In the genomic region with DNA sequence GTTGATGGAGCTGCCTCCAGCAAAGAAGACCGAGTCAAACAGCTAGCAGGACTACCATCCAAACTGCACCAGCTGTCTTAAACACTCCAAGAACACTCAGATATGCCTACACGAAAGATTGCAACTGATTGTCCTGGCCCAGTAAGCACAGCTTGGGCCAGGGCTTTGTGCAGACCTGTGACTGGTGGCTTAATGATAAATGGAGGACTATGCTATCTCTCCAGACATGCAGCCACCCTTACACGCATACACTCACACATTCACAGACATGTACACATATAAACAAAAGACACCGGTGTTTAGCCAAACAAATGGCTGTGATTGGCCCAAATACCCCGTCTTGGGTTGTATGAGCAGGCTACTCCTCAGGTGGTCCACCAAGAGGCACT, we compare ENCODE assay signal across 9 mouse cellular contexts. TPM values are rescaled to one million over a fixed set of nuclear protein-coding genes. Genes with fewer than 3 reads are reported as not detected.
DNase-seq lines count a peak whose midpoint lies in the region; ATAC-seq and TF ChIP-seq lines count a peak whose summit lies in the region.
"Had no signal": no experiment of that assay in that cellular context is flagged by ENCODE, and none has a peak within 500 bp of the region (broad histone marks: within the 10 kb centered on the region; RNA-seq: fewer than 3 reads in every experiment).

No protein-coding gene starts in this region.

- peak overlapping the region; percentile 99 for H3K4me3 ChIP-seq in kidney, adult 2 months (ENCODE audit: insufficient read depth, low read depth, low read length)
- H3K4me3 ChIP-seq in brown adipose tissue, adult 24 weeks (ENCODE audit: insufficient read depth, low read depth, low read length) = peak overlapping the region; percentile 61
- H3K4me3 ChIP-seq in hindbrain, embryonic 14.5 days (replicated peaks; ENCODE audit: low read length) = peak overlapping the region; percentile 87
- H3K4me3 ChIP-seq in midbrain, embryonic 12.5 days = peak overlapping the region; percentile 97

- peaks cover 5% of the 10 kb centered on the region; the same call in 1 of the 2 replicates for H3K4me1 ChIP-seq in kidney, adult 2 months (ENCODE audit: control insufficient read depth, insufficient read depth, low read length)
- H3K4me1 ChIP-seq in brown adipose tissue, adult 24 weeks (ENCODE audit: control insufficient read depth, insufficient read depth, insufficient read length, low read length) = peaks cover 2% of the 10 kb centered on the region; the same call in 1 of the 2 replicates
- H3K4me1 ChIP-seq in hindbrain, embryonic 14.5 days (replicated peaks; ENCODE audit: control insufficient read depth, insufficient read depth, low read length) = peaks cover 14% of the 10 kb centered on the region
- peaks cover 19% of the 10 kb centered on the region for H3K4me1 ChIP-seq in midbrain, embryonic 12.5 days

- peak overlapping the region; percentile 96 for H3K9ac ChIP-seq in hindbrain, embryonic 14.5 days
- peak overlapping the region; percentile 96 for H3K9ac ChIP-seq in midbrain, embryonic 12.5 days (replicated peaks)

- H3K27me3 ChIP-seq in kidney, adult 2 months (replicated peaks; ENCODE audit: control insufficient read depth, insufficient read depth, low read length) = no peaks in the 10 kb centered on the region
- no peaks in the 10 kb centered on the region for H3K27me3 ChIP-seq in hindbrain, embryonic 14.5 days (ENCODE audit: control insufficient read depth, insufficient read depth, low read length)
- no peaks in the 10 kb centered on the region for H3K27me3 ChIP-seq in midbrain, embryonic 12.5 days
- H3K27me3 ChIP-seq: Patski had no signal

- TF ChIP-seq POLR2A in kidney, adult 2 months (IDR thresholded peaks at IDR 0.05; ENCODE audit: low read depth, low read length) = no peak

- 41% methylated on average over 5 of the region's 5 CpGs for WGBS in kidney, adult 2 months
- WGBS in hindbrain, embryonic 14.5 days = 48% methylated on average over 5 of the region's 5 CpGs
- WGBS in midbrain, embryonic 12.5 days = 49% methylated on average over 5 of the region's 5 CpGs

- no peaks in the 10 kb centered on the region for H3K9me3 ChIP-seq in hindbrain, embryonic 14.5 days (ENCODE audit: control insufficient read depth, low read length)
- no peaks in the 10 kb centered on the region for H3K9me3 ChIP-seq in midbrain, embryonic 12.5 days

- peaks cover 2% of the 10 kb centered on the region; the same call in 1 of the 2 replicates for H3K36me3 ChIP-seq in kidney, adult 2 months (ENCODE audit: control insufficient read depth, insufficient read depth, low read length)
- H3K36me3 ChIP-seq in hindbrain, embryonic 14.5 days (replicated peaks; ENCODE audit: control insufficient read depth, insufficient read depth) = peaks cover 29% of the 10 kb centered on the region
- peaks cover 16% of the 10 kb centered on the region for H3K36me3 ChIP-seq in midbrain, embryonic 12.5 days

- no peak for ATAC-seq in hindbrain, embryonic 14.5 days (ENCODE audit: low FRiP score)
- no peak for ATAC-seq in midbrain, embryonic 12.5 days (ENCODE audit: low FRiP score, low read depth)

- DNase-seq in kidney, adult 2 months = no peak
- DNase-seq in kidney, postnatal 14 days = no peak
- no peak for DNase-seq in hindbrain, embryonic 14.5 days (ENCODE audit: low spot score)
- no peak for DNase-seq in urinary bladder, postnatal 14 days (ENCODE audit: low spot score)
- DNase-seq in natural killer cell, adult 2 months (ENCODE audit: low spot score in 2 of 2) = no peak
- no peak for DNase-seq in ovary, adult 18-20 months (ENCODE audit: low spot score)

- no peak for TF ChIP-seq CTCF in kidney, adult 2 months (conservative IDR thresholded peaks at IDR 0.05; ENCODE audit: insufficient read depth, insufficient read length, low read depth, low read length)

- H3K4me2 ChIP-seq in hindbrain, embryonic 14.5 days (replicated peaks) = peak overlapping the region; percentile 64
- H3K4me2 ChIP-seq in midbrain, embryonic 12.5 days (replicated peaks) = peak overlapping the region; percentile 80

- H3K27ac ChIP-seq in kidney, adult 2 months (ENCODE audit: insufficient read depth, low read depth, low read length) = peak overlapping the region; percentile 42; the same call in 1 of the 2 replicates
- H3K27ac ChIP-seq in brown adipose tissue, adult 24 weeks (replicated peaks; ENCODE audit: low read depth, low read length) = peak overlapping the region; percentile 64
- peak overlapping the region; percentile 32; the same call in 1 of the 2 replicates for H3K27ac ChIP-seq in hindbrain, embryonic 14.5 days
- 0 out of 2 replicates have a peak overlapping the region, but pooled peaks have one; percentile 90 for H3K27ac ChIP-seq in midbrain, embryonic 12.5 days (replicated peaks)

RNA-seq across cellular contexts. Expression of a gene that starts 0.8 kb away (rescaled TPM):
- polyA plus RNA-seq in kidney, adult 2 months (2012; rRNA removed) = 20.5 and 21.3 TPM in 2 replicates
- 25.8 and 28.0 TPM in 2 replicates for polyA plus RNA-seq in brown adipose tissue, adult 24 weeks (2012; ENCODE audit: insufficient read depth, insufficient read length, missing spikeins)
- 33.0 and 40.2 TPM in 2 replicates for polyA plus RNA-seq in hindbrain, embryonic 14.5 days (2014; fragmentation: Nextera tagmentation; extraction: Ambion mirVana)
- 49.2 and 50.7 TPM in 2 replicates for polyA plus RNA-seq in midbrain, embryonic 12.5 days (2016; fragmentation: Nextera tagmentation; extraction: Ambion mirVana)

RNA-seq across cellular contexts. Expression of a gene that starts 25.5 kb away (rescaled TPM):
- 8.9 and 11.5 TPM in 2 replicates for polyA plus RNA-seq in kidney, adult 2 months (2012; rRNA removed)
- polyA plus RNA-seq in brown adipose tissue, adult 24 weeks (2012; ENCODE audit: insufficient read depth, insufficient read length, missing spikeins) = 41.7 and 53.1 TPM in 2 replicates
- 41.3 and 43.1 TPM in 2 replicates for polyA plus RNA-seq in hindbrain, embryonic 14.5 days (2014; fragmentation: Nextera tagmentation; extraction: Ambion mirVana)
- 61.8 and 63.0 TPM in 2 replicates for polyA plus RNA-seq in midbrain, embryonic 12.5 days (2016; fragmentation: Nextera tagmentation; extraction: Ambion mirVana)

RNA-seq across cellular contexts. Expression of a gene that starts 25.8 kb away (rescaled TPM):
- polyA plus RNA-seq in kidney, adult 2 months (2012; rRNA removed) = 137 and 184 TPM in 2 replicates
- 370 and 448 TPM in 2 replicates for polyA plus RNA-seq in brown adipose tissue, adult 24 weeks (2012; ENCODE audit: insufficient read depth, insufficient read length, missing spikeins)
- 10.8 and 12.2 TPM in 2 replicates for polyA plus RNA-seq in hindbrain, embryonic 14.5 days (2014; fragmentation: Nextera tagmentation; extraction: Ambion mirVana)
- 9.0 and 10.1 TPM in 2 replicates for polyA plus RNA-seq in midbrain, embryonic 12.5 days (2016; fragmentation: Nextera tagmentation; extraction: Ambion mirVana)

RNA-seq across cellular contexts. Expression of a gene that starts 41.6 kb away (rescaled TPM):
- 11.6 and 15.6 TPM in 2 replicates for polyA plus RNA-seq in kidney, adult 2 months (2012; rRNA removed)
- not detected in 2 replicates for polyA plus RNA-seq in brown adipose tissue, adult 24 weeks (2012; ENCODE audit: insufficient read depth, insufficient read length, missing spikeins)
- 30.5 and 35.9 TPM in 2 replicates for polyA plus RNA-seq in hindbrain, embryonic 14.5 days (2014; fragmentation: Nextera tagmentation; extraction: Ambion mirVana)
- 3.1 and 3.5 TPM in 2 replicates for polyA plus RNA-seq in midbrain, embryonic 12.5 days (2016; fragmentation: Nextera tagmentation; extraction: Ambion mirVana)

Comparison
In these comparisons a context has a peak if more than half of its experiments do, and no peak if none do; other contexts are left out.
1. H3K27ac ChIP-seq: peak in every context shown above with its lines; median percentile 90 in midbrain, embryonic 12.5 days; 64 in brown adipose tissue, adult 24 weeks; 42 in kidney, adult 2 months; 32 in hindbrain, embryonic 14.5 days.
2. RNA of a gene that starts 25.8 kb away (polyA plus RNA-seq): 370 to 448 TPM in brown adipose tissue, adult 24 weeks and 137 to 184 TPM in kidney, adult 2 months; 10.8 to 12.2 TPM in hindbrain, embryonic 14.5 days and 9.0 to 10.1 TPM in midbrain, embryonic 12.5 days; every median in the first group is over 10 times any median in the second.
3. Peak in every context shown above with its lines, with median percentiles within 50 percentile points of each other: H3K4me3 ChIP-seq.